Mouse (Mus musculus) lung, adult 18-20 months (tissue): ENCODE results near the gene 1700029P11Rik.
"Not testable (repeated sequence)": the region's sequence is repeated elsewhere in the genome, so short reads cannot be mapped to it uniquely, and the experiment has no call there.

ENCODE experiments used
- DNase-seq, 2 experiments: peaks; one replicate each; pipeline ENCODE4 v3.0.0; 2022; ENCODE audit warnings: mixed read lengths in 2 of 2

1700029P11Rik gene

GRCm38 (mm10) chr15:81958906-81959305 lies 21.4 kb upstream of the 1700029P11Rik start:
- DNase-seq, result no peak

- peak; percentile 98 to 99 for DNase-seq
Measured at GRCm38 (mm10) chr15:81960171-81961077, 19.9 kb upstream of the 1700029P11Rik start, which contains the start of gene Pmm1. TSS of gene Pmm1 (minus strand) at chr15:81960930.

- DNase-seq, result no peak
Measured at GRCm38 (mm10) chr15:81961078-81961451, 19.3 kb upstream of the 1700029P11Rik start.

GRCm38 (mm10) chr15:81964262-81964661 lies 16.1 kb upstream of the 1700029P11Rik start:
- no peak for DNase-seq

- no peak for DNase-seq
Measured at GRCm38 (mm10) chr15:81964980-81965545, 15.3 kb upstream of the 1700029P11Rik start.

GRCm38 (mm10) chr15:81966062-81966829 lies 14.1 kb upstream of the 1700029P11Rik start:
- DNase-seq, result peak in 1 of 2 experiments; percentile 38

GRCm38 (mm10) chr15:81967821-81968220 lies 12.5 kb upstream of the 1700029P11Rik start:
- no peak for DNase-seq

- no peak for DNase-seq
Measured at GRCm38 (mm10) chr15:81968447-81968846, 11.9 kb upstream of the 1700029P11Rik start.

- peak; percentile 25 to 59 for DNase-seq
Measured at GRCm38 (mm10) chr15:81969173-81969572, 11.2 kb upstream of the 1700029P11Rik start.

GRCm38 (mm10) chr15:81969635-81970034 lies 10.7 kb upstream of the 1700029P11Rik start:
- DNase-seq, result not testable (repeated sequence)

GRCm38 (mm10) chr15:81970498-81970897 lies 9.8 kb upstream of the 1700029P11Rik start:
- DNase-seq, result not testable (repeated sequence)

- DNase-seq, result not testable (repeated sequence)
Measured at GRCm38 (mm10) chr15:81975156-81975555, 5.2 kb upstream of the 1700029P11Rik start.

GRCm38 (mm10) chr15:81982173-81982572 lies 1.8 kb downstream of the 1700029P11Rik start:
- DNase-seq, result no peak

- DNase-seq, result no peak
Measured at GRCm38 (mm10) chr15:81985267-81986161, 5.2 kb downstream of the 1700029P11Rik start.

- no peak for DNase-seq
Measured at GRCm38 (mm10) chr15:81987646-81988045, 7.3 kb downstream of the 1700029P11Rik start, which contains the start of gene Xrcc6. TSS of gene Xrcc6 (plus strand) at chr15:81987835.

- DNase-seq, result peak; percentile 88 to 92
Measured at GRCm38 (mm10) chr15:81989371-81990062, 9.2 kb downstream of the 1700029P11Rik start.

GRCm38 (mm10) chr15:81990549-81990948 lies 10.2 kb downstream of the 1700029P11Rik start:
- DNase-seq, result no peak

GRCm38 (mm10) chr15:81993992-81994391 lies 13.7 kb downstream of the 1700029P11Rik start:
- no peak for DNase-seq

- no peak for DNase-seq
Measured at GRCm38 (mm10) chr15:82004257-82004656, 23.9 kb downstream of the 1700029P11Rik start.

GRCm38 (mm10) chr15:82011947-82012346 lies 31.6 kb downstream of the 1700029P11Rik start:
- no peak for DNase-seq

- no peak for DNase-seq
Measured at GRCm38 (mm10) chr15:82014745-82015391, 34.5 kb downstream of the 1700029P11Rik start.
